Mouse (Mus musculus) liver (tissue): ENCODE measurements at regions not wholly inside any gene's neighbourhood (a gene's known extent, or its start where the extent isn't known, plus 50 kb on each side); places are given as distances from the start of the nearest gene placed in this dataset.

Experiments
- DNase-seq: peaks from one replicate; pipeline ENCODE4 v3.0.0-alpha.2; 2020; ENCODE audit warnings: mixed read lengths

- peak; percentile 29 for DNase-seq
Observed at GRCm38 (mm10) chr10:66807261-66807968, 288.5 kb upstream of the Jmjd1c start.

- DNase-seq: no peak
Observed at GRCm38 (mm10) chr10:66812515-66813260, 283.2 kb upstream of the Jmjd1c start.

GRCm38 (mm10) chr10:66813850-66814564 lies 281.9 kb upstream of the Jmjd1c start:
- DNase-seq: no peak

- DNase-seq: peak; percentile 67
Observed at GRCm38 (mm10) chr10:66814565-66815201, 281.2 kb upstream of the Jmjd1c start.

GRCm38 (mm10) chr10:66815951-66816350 lies 280.0 kb upstream of the Jmjd1c start:
- DNase-seq: no peak

GRCm38 (mm10) chr10:66816776-66817175 lies 279.1 kb upstream of the Jmjd1c start:
- no peak for DNase-seq

GRCm38 (mm10) chr10:66817876-66818275 lies 278.0 kb upstream of the Jmjd1c start:
- DNase-seq: no peak

- DNase-seq: no peak
Observed at GRCm38 (mm10) chr10:66819517-66819916, 276.4 kb upstream of the Jmjd1c start.

- DNase-seq: no peak
Observed at GRCm38 (mm10) chr10:66825737-66826136, 270.2 kb upstream of the Jmjd1c start.

- no peak for DNase-seq
Observed at GRCm38 (mm10) chr10:66826327-66826726, 269.6 kb upstream of the Jmjd1c start.

- no peak for DNase-seq
Observed at GRCm38 (mm10) chr10:66834974-66835373, 261.0 kb upstream of the Jmjd1c start.

- DNase-seq: no peak
Observed at GRCm38 (mm10) chr10:66839058-66839457, 256.9 kb upstream of the Jmjd1c start.

GRCm38 (mm10) chr10:66843258-66843657 lies 252.7 kb upstream of the Jmjd1c start:
- no peak for DNase-seq

GRCm38 (mm10) chr10:66848778-66849177 lies 247.1 kb upstream of the Jmjd1c start:
- DNase-seq: no peak

- DNase-seq: no peak
Observed at GRCm38 (mm10) chr10:66849681-66850080, 246.2 kb upstream of the Jmjd1c start.

GRCm38 (mm10) chr10:66850972-66851478 lies 244.9 kb upstream of the Jmjd1c start:
- no peak for DNase-seq

- no peak for DNase-seq
Observed at GRCm38 (mm10) chr10:66851841-66852240, 244.1 kb upstream of the Jmjd1c start.

- DNase-seq: peak; percentile 7
Observed at GRCm38 (mm10) chr10:66852708-66853107, 243.2 kb upstream of the Jmjd1c start.

GRCm38 (mm10) chr10:66853258-66853657 lies 242.7 kb upstream of the Jmjd1c start:
- peak; percentile 79 for DNase-seq

- no peak for DNase-seq
Observed at GRCm38 (mm10) chr10:66854895-66855294, 241.0 kb upstream of the Jmjd1c start.

- DNase-seq: no peak
Observed at GRCm38 (mm10) chr10:66857330-66857729, 238.6 kb upstream of the Jmjd1c start.

GRCm38 (mm10) chr10:66861421-66861820 lies 234.5 kb upstream of the Jmjd1c start:
- DNase-seq: no peak
